Mouse (Mus musculus) bone marrow macrophage, adult 2 months (primary cell): Measurements from ENCODE around the gene Olfr441. TPM values are rescaled to one million over a fixed set of nuclear protein-coding genes. Genes with fewer than 3 reads are reported as not detected.
"Not testable (repeated sequence)": the region's sequence is repeated elsewhere in the genome, so short reads cannot be mapped to it uniquely, and the experiment has no call there.

Experiments
- H3K27ac ChIP-seq: 2 replicates; pipeline ENCODE4 v1.5.1; 2012; ENCODE audit warnings: low read depth, low read length; ENCODE audit not compliant: insufficient read depth
- H3K4me1 ChIP-seq: 2 replicates; pipeline ENCODE4 v1.6.1; 2012; ENCODE audit warnings: low read length; ENCODE audit not compliant: control insufficient read depth, insufficient read depth
- H3K4me3 ChIP-seq: 2 replicates; pipeline ENCODE4 v1.5.1; 2012; ENCODE audit warnings: mild to moderate bottlenecking, low read length, moderate library complexity; ENCODE audit not compliant: insufficient read depth
- CTCF ChIP-seq: IDR thresholded peaks from 2 replicates; pipeline ENCODE4 v1.5.1; 2012; ENCODE audit warnings: low read depth, mild to moderate bottlenecking, low read length, moderate library complexity
- POLR2A ChIP-seq: IDR thresholded peaks from 2 replicates; pipeline ENCODE4 v1.6.1; 2012; ENCODE audit warnings: mild to moderate bottlenecking, low read depth, low read length, borderline replicate concordance
- polyA plus RNA-seq: library from polyadenylated mRNA; stranded (reverse); fragments of >200 nt; gene quantifications from 2 replicates; pipeline ENCODE4 v1.2.4, GENCODE M21; 2012; ENCODE audit not compliant: missing spikeins, insufficient read depth, insufficient read length

Gene Olfr441
- polyA plus RNA-seq, result not detected in 2 replicates

DNA sequence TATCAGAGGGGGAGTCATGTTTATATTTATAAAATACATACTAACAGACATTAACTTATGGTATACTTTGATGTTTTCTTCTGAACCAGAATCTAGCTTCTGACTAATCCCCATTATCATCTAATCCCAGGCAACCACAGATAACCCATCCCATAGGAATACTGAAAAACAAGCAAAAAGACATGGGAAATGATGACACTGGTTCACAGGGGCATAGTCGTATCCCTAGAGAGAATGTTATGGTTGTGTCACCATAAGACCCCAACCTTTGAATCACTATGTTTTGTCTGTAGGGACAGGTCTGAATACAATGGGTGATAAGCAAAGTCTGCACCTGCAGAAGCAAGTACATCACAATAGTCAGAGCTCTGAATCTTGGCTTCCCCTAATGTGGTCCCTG, at the start of gene Olfr441:
Gene Olfr441 (plus strand): TSS at position 301 of the 400 bp plus-strand sequence.
- H3K4me3 ChIP-seq, H3K27ac ChIP-seq, H3K4me1 ChIP-seq: not testable (repeated sequence)

GRCm38 (mm10) chr6:43078750-43079149, 27.4 kb upstream of the Olfr441 start:
- Histone ChIP-seq H3K4me3 (no peak overlapping the region), H3K4me1 (no peaks in the 10 kb centered on the region), H3K27ac (no peak overlapping the region)
- TF ChIP-seq POLR2A (no peak), CTCF (no peak)

DNA sequence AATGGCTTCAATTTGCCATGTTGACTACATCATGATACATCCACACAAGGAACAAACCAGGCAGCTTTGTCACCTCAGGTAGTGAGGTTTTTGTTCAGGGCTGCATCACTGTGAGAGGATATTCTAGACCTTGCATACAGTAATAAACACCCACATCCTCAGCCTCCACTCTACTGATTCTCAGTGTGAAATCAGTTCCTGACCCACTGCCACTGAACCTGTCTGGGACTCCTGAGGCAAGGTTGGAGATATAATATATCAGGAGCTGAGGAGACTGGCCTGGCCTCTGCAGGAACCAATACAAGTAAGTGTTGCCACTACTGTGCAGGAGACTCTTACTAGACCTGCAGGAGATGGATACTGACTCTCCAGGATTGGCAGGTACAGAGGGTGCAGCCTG, 24.8 kb upstream of the Olfr441 start:
- H3K27ac ChIP-seq, H3K4me3 ChIP-seq, H3K4me1 ChIP-seq: not testable (repeated sequence)

DNA sequence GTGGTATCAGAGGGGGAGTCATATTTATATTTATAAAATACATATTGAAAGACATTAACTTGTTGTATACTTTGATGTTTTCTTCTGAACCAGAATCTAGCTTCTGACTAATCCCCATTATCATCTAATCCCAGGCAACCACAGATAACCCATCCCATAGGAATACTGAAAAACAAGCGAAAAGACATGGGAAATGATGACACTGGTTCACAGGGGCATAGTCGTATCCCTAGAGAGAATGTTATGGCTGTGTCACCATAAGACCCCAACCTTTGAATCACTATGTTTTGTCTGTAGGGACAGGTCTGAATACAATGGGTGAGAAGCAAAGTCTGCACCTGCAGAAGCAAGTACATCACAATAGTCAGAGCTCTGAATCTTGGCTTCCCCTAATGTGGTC, 40.1 kb downstream of the Olfr441 start, which contains the start of gene Olfr237-ps1:
Gene Olfr237-ps1 (plus strand): TSS at position 301 of the 400 bp plus-strand sequence.
- not testable (repeated sequence) for H3K4me3 ChIP-seq, H3K27ac ChIP-seq, H3K4me1 ChIP-seq

DNA sequence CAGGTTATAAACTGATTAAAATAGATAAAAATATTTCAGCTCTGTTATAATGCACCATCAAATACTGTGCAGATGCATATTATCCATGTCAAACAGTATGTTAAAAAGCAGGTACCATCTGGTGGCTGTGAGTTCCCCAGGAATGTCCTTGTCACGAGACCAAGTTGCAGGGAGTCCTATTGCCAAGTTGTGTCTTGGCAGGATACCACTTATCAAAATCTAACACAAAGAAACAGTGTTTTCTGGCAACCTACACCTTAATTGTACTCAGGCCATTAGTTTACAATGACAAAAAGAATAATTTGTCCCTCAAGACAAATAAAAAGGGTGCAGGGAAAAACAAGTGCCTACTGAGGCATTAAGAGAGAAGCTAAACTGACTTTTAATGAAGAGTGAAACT, 53.3 kb downstream of the Olfr441 start:
- TF ChIP-seq CTCF (no peak), POLR2A (no peak)
- Histone ChIP-seq H3K4me1 (no peaks in the 10 kb centered on the region), H3K27ac (no peak overlapping the region), H3K4me3 (no peak overlapping the region)

DNA sequence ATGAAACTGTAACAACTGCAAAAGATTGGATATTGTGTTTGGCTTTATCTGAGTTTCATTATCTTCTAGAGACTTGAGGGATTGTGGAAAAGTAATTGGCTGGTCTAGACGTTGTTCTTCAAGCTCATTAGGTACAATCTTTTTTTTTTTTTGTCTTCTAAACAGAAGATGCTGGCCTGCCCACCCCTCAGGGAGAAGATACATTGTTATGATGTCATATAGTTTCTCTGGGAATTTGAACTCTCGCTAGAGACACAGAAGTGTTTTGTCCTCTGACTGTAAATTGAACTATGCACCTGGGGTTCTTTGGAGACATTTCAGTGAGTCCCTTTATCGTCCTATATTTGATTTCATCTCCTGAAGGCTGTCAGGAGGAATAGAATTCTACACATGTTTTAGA, 56.8 kb downstream of the Olfr441 start, which contains the start of gene Olfr437:
Gene Olfr437 (plus strand): TSS at position 301 of the 400 bp plus-strand sequence.
- no peaks in the 10 kb centered on the region for H3K4me1 ChIP-seq
- no peak for TF ChIP-seq POLR2A
- TF ChIP-seq CTCF, result no peak
- no peak within 1 kb of the TSS for H3K27ac ChIP-seq
- H3K4me3 ChIP-seq, result no peak within 1 kb of the TSS

GRCm38 (mm10) chr6:43167246-43167645, 61.1 kb downstream of the Olfr441 start:
- TF ChIP-seq POLR2A (no peak), CTCF (no peak)
- H3K4me3 ChIP-seq, result no peak overlapping the region
- no peak overlapping the region for H3K27ac ChIP-seq
- no peaks in the 10 kb centered on the region for H3K4me1 ChIP-seq

Other genes with a start within 250 kb of the Olfr441 start
- gene Olfr448, start 215.9 kb upstream of the Olfr441 start, polyA plus RNA-seq, result not detected in 2 replicates
- gene Olfr447, start 197.5 kb upstream of the Olfr441 start, polyA plus RNA-seq, result not detected in 2 replicates
- gene Olfr446, start 185.0 kb upstream of the Olfr441 start, polyA plus RNA-seq, result not detected in 2 replicates
- gene Olfr444, start 157.3 kb upstream of the Olfr441 start, polyA plus RNA-seq, result not detected in 2 replicates
- gene Olfr237-ps1, start 40.2 kb downstream of the Olfr441 start, polyA plus RNA-seq, result not detected in 2 replicates
- gene Olfr437, start 56.9 kb downstream of the Olfr441 start, polyA plus RNA-seq, result not detected in 2 replicates
- not detected in 2 replicates for gene Olfr13, start 65.8 kb downstream of the Olfr441 start, polyA plus RNA-seq
- not detected in 2 replicates for gene Olfr435, start 90.8 kb downstream of the Olfr441 start, polyA plus RNA-seq
- gene Olfr434, start 106.7 kb downstream of the Olfr441 start, polyA plus RNA-seq, result not detected in 2 replicates
- not detected in 2 replicates for gene Olfr47, start 125.2 kb downstream of the Olfr441 start, polyA plus RNA-seq
- 0.20 and 0.73 TPM in 2 replicates for gene Arhgef5, start 159.2 kb downstream of the Olfr441 start, polyA plus RNA-seq
- gene Nobox, start 203.2 kb downstream of the Olfr441 start, polyA plus RNA-seq, result not detected in 2 replicates